Mouse (Mus musculus) intestine, embryonic 16.5 days (tissue): ENCODE measurements at regions not wholly inside any gene's neighbourhood (a gene's known extent, or its start where the extent isn't known, plus 50 kb on each side); places are given as distances from the start of the nearest gene placed in this dataset.

Experiments used
- ATAC-seq: fragments of 200-750 bp; cut with Nextera tagmentation; 2 replicates; pipeline ENCODE4 v1.8.0; 2017; ENCODE audit warnings: moderate TSS enrichment, moderate library complexity
- H3K27ac ChIP-seq: fragments of 300-500 bp; sonication (generic); 2 replicates; pipeline ENCODE4 v1.5.1; 2014; ENCODE audit warnings: mild to moderate bottlenecking, low read length
- H3K27me3 ChIP-seq: fragments of 300-500 bp; sonication (generic); replicated peaks from 2 replicates; pipeline ENCODE4 v1.6.1; 2014; ENCODE audit warnings: low read length, control low read depth, mixed read lengths; ENCODE audit not compliant: control insufficient read depth, insufficient read depth
- H3K36me3 ChIP-seq: fragments of 300-500 bp; sonication (generic); 2 replicates; pipeline ENCODE4 v1.6.1; 2014; ENCODE audit warnings: low read length, control low read depth; ENCODE audit not compliant: control insufficient read depth, insufficient read depth
- H3K4me1 ChIP-seq: fragments of 300-500 bp; sonication (generic); 2 replicates; pipeline ENCODE4 v1.6.1; 2014; ENCODE audit warnings: low read length, control low read depth, mixed read lengths; ENCODE audit not compliant: control insufficient read depth, insufficient read depth
- H3K4me2 ChIP-seq: fragments of 300-500 bp; sonication (generic); 2 replicates; pipeline ENCODE4 v1.6.1; 2014; ENCODE audit warnings: low read depth, low read length, control low read depth
- H3K4me3 ChIP-seq: fragments of 300-500 bp; sonication (generic); 2 replicates; pipeline ENCODE4 v1.5.1; 2014; ENCODE audit warnings: mild to moderate bottlenecking, low read length
- H3K9ac ChIP-seq: fragments of 300-500 bp; sonication (generic); 2 replicates; pipeline ENCODE4 v1.6.1; 2014; ENCODE audit warnings: low read depth, low read length
- H3K9me3 ChIP-seq: fragments of 300-500 bp; sonication (generic); 2 replicates; pipeline ENCODE4 v1.6.1; 2016; ENCODE audit warnings: low read length, control low read depth; ENCODE audit not compliant: control insufficient read depth
- WGBS: fragments of 180-500 bp; shearing (Covaris S2); extraction: QIAGEN DNeasy Blood & Tissue Kit; methylation state at CpG from one replicate; pipeline ENCODE4 v1.1.7; 2014; 5-methylcytosine and 5-hydroxymethylcytosine counted together

GRCm38 (mm10) chr4:131075326-131075932 is 131.2 kb downstream of the Matn1 start:
- Histone ChIP-seq H3K27me3 (no peaks in the 10 kb centered on the region), H3K9ac (no peak overlapping the region), H3K36me3 (no peaks in the 10 kb centered on the region), H3K4me3 (no peak overlapping the region), H3K9me3 (0 out of 2 replicates have a peak, but pooled peaks cover 2% of the 10 kb centered on the region), H3K4me1 (no peaks in the 10 kb centered on the region), H3K4me2 (no peak overlapping the region), H3K27ac (no peak overlapping the region)
- 57% methylated on average over 8 of the region's 8 CpGs for WGBS
- ATAC-seq = no peak

- WGBS = 51% methylated on average over 3 of the region's 3 CpGs
- H3K9ac ChIP-seq = no peak overlapping the region
- no peaks in the 10 kb centered on the region for H3K27me3 ChIP-seq
Measured at GRCm38 (mm10) chr4:131076628-131077027, 132.4 kb downstream of the Matn1 start.

GRCm38 (mm10) chr4:131080113-131080512 is 135.9 kb downstream of the Matn1 start:
- H3K36me3 ChIP-seq = no peaks in the 10 kb centered on the region
- ATAC-seq = no peak
- no peak overlapping the region for H3K4me2 ChIP-seq
- H3K9me3 ChIP-seq = no peaks in the 10 kb centered on the region
- no peaks in the 10 kb centered on the region for H3K4me1 ChIP-seq
- H3K27me3 ChIP-seq = no peaks in the 10 kb centered on the region
- no peak overlapping the region for H3K27ac ChIP-seq
- H3K4me3 ChIP-seq = no peak overlapping the region
- WGBS = 47% methylated on average over 1 of the region's 1 CpGs
- no peak overlapping the region for H3K9ac ChIP-seq

More at GRCm38 (mm10) chr4:131076628-131077027, 132.4 kb downstream of the Matn1 start:
- Histone ChIP-seq H3K27ac (no peak overlapping the region), H3K4me1 (no peaks in the 10 kb centered on the region), H3K36me3 (no peaks in the 10 kb centered on the region), H3K9me3 (0 out of 2 replicates have a peak, but pooled peaks cover 2% of the 10 kb centered on the region), H3K4me3 (no peak overlapping the region), H3K4me2 (no peak overlapping the region)
- no peak for ATAC-seq

- no peak overlapping the region for H3K9ac ChIP-seq
- no peaks in the 10 kb centered on the region for H3K27me3 ChIP-seq
- ATAC-seq = no peak
- H3K4me2 ChIP-seq = no peak overlapping the region
- 77% methylated on average over 3 of the region's 3 CpGs for WGBS
- H3K27ac ChIP-seq = no peak overlapping the region
- H3K9me3 ChIP-seq = no peaks in the 10 kb centered on the region
- no peaks in the 10 kb centered on the region for H3K4me1 ChIP-seq
- H3K4me3 ChIP-seq = no peak overlapping the region
- H3K36me3 ChIP-seq = no peaks in the 10 kb centered on the region
Measured at GRCm38 (mm10) chr4:131083405-131083804, 139.2 kb downstream of the Matn1 start.

GRCm38 (mm10) chr4:131097421-131097820 is 153.2 kb downstream of the Matn1 start:
- ATAC-seq = no peak
- Histone ChIP-seq H3K27me3 (no peaks in the 10 kb centered on the region), H3K27ac (no peak overlapping the region), H3K9me3 (no peaks in the 10 kb centered on the region), H3K36me3 (no peaks in the 10 kb centered on the region), H3K4me2 (no peak overlapping the region), H3K9ac (no peak overlapping the region), H3K4me1 (no peaks in the 10 kb centered on the region), H3K4me3 (no peak overlapping the region)
- WGBS = 53% methylated on average over 6 of the region's 6 CpGs

- no peak overlapping the region for H3K27ac ChIP-seq
- H3K4me2 ChIP-seq = no peak overlapping the region
- H3K36me3 ChIP-seq = no peaks in the 10 kb centered on the region
- no peaks in the 10 kb centered on the region for H3K9me3 ChIP-seq
- H3K4me3 ChIP-seq = no peak overlapping the region
- WGBS = 46% methylated on average over 10 of the region's 10 CpGs
- ATAC-seq = no peak
- H3K9ac ChIP-seq = no peak overlapping the region
- no peaks in the 10 kb centered on the region for H3K27me3 ChIP-seq
- no peaks in the 10 kb centered on the region for H3K4me1 ChIP-seq
Measured at GRCm38 (mm10) chr4:131100093-131100795, 156.1 kb downstream of the Matn1 start.

- Histone ChIP-seq H3K4me1 (no peaks in the 10 kb centered on the region), H3K27ac (no peak overlapping the region), H3K9ac (no peak overlapping the region), H3K27me3 (no peaks in the 10 kb centered on the region), H3K4me2 (no peak overlapping the region), H3K4me3 (no peak overlapping the region), H3K9me3 (no peaks in the 10 kb centered on the region), H3K36me3 (no peaks in the 10 kb centered on the region)
- 15% methylated on average over 13 of the region's 13 CpGs for WGBS
- no peak for ATAC-seq
Measured at GRCm38 (mm10) chr4:131100796-131101156, 156.6 kb downstream of the Matn1 start.

- Histone ChIP-seq H3K27ac (no peak overlapping the region), H3K4me3 (no peak overlapping the region), H3K4me2 (no peak overlapping the region), H3K36me3 (no peaks in the 10 kb centered on the region), H3K4me1 (no peaks in the 10 kb centered on the region), H3K27me3 (no peaks in the 10 kb centered on the region), H3K9ac (no peak overlapping the region), H3K9me3 (no peaks in the 10 kb centered on the region)
- WGBS = 68% methylated on average over 4 of the region's 4 CpGs
- no peak for ATAC-seq
Measured at GRCm38 (mm10) chr4:131102163-131102562, 158.0 kb downstream of the Matn1 start.

GRCm38 (mm10) chr4:131107127-131107857 is 163.1 kb downstream of the Matn1 start:
- H3K27me3 ChIP-seq = no peaks in the 10 kb centered on the region
- no peak overlapping the region for H3K9ac ChIP-seq
- H3K4me2 ChIP-seq = no peak overlapping the region
- 75% methylated on average over 13 of the region's 13 CpGs for WGBS
- no peak for ATAC-seq
- no peaks in the 10 kb centered on the region for H3K36me3 ChIP-seq
- no peaks in the 10 kb centered on the region for H3K4me1 ChIP-seq
- H3K9me3 ChIP-seq = no peaks in the 10 kb centered on the region
- no peak overlapping the region for H3K4me3 ChIP-seq
- no peak overlapping the region for H3K27ac ChIP-seq
